Mouse (Mus musculus) hindbrain, embryonic 10.5 days (tissue): ENCODE results near the gene Lhpp. TPM values are rescaled to one million over a fixed set of nuclear protein-coding genes. Genes with fewer than 3 reads are reported as not detected.

Source experiments
- DNase-seq: peaks from one replicate; pipeline ENCODE4 v3.0.0-alpha.2; 2017; ENCODE audit warnings: low spot score
- H3K27ac ChIP-seq: fragments of 300-500 bp; sonication (generic); 2 replicates; pipeline ENCODE4 v1.5.1; 2016; ENCODE audit warnings: mild to moderate bottlenecking, moderate library complexity
- H3K27me3 ChIP-seq: fragments of 300-500 bp; sonication (generic); 2 replicates; pipeline ENCODE4 v1.6.1; 2016; ENCODE audit warnings: mild to moderate bottlenecking; ENCODE audit not compliant: poor library complexity, insufficient read depth, severe bottlenecking
- H3K36me3 ChIP-seq: fragments of 300-500 bp; sonication (generic); 2 replicates; pipeline ENCODE4 v1.6.1; 2016; ENCODE audit warnings: mild to moderate bottlenecking, moderate library complexity
- H3K4me1 ChIP-seq: fragments of 300-500 bp; sonication (generic); replicated peaks from 2 replicates; pipeline ENCODE4 v1.6.1; 2016; ENCODE audit warnings: mild to moderate bottlenecking
- H3K4me3 ChIP-seq: fragments of 300-500 bp; sonication (generic); 2 replicates; pipeline ENCODE4 v1.5.1; 2016; ENCODE audit warnings: mild to moderate bottlenecking, moderate library complexity
- H3K9me3 ChIP-seq: fragments of 300-500 bp; sonication (generic); 2 replicates; pipeline ENCODE4 v1.6.1; 2016; ENCODE audit warnings: mild to moderate bottlenecking, moderate library complexity
- WGBS: fragments of 180-500 bp; shearing (Covaris S2); methylation state at CpG from one replicate; pipeline ENCODE4 v1.1.7; 2016; 5-methylcytosine and 5-hydroxymethylcytosine counted together
- polyA plus RNA-seq: library from polyadenylated mRNA; unstranded; fragments of >200 nt; fragmentation: Nextera tagmentation; extraction: Ambion mirVana; gene quantifications from 2 replicates; pipeline ENCODE4 v1.2.1, GENCODE M21; 2016

Lhpp gene
- polyA plus RNA-seq = 18.0 and 18.9 TPM in 2 replicates

DNA sequence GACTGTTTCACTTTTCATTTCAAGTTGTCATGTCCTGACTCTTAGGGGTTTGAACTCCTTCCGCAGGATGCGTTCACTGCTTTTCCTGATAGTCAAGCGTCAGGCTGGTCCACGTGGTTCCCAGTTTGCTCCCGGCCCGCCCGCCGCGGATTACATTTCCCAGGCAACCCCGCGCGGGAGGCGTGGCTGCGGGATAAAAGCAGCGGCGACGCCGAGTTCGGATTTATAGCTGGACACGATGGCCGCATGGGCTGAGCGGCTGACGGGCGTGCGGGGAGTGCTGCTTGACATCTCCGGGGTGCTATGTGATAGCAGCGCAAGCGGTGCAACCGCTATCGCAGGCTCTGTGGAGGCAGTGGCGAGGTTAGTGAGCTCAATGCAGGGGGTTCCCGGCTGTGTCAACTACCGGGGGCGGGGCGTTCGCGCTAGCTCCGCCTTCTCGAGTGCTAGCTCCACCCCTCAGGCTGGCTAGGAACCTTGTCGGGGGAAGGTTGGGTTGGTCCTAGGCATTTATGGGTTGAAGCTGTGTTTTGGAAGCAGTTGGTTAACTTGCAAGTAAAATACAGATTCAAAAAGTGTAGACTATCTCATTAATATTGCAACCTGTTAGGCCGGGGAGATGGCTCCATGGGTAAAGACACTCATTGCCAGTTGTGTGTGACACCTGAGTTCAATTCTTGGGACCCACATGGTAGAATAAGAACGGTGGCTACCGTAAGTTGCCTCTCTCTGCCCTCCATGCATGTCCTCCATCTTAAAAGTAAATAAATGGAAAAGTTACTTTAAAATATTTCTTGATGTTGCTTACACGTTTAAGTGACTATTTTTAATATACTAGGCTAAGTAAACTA is at the start of gene Lhpp:
TSS of gene Lhpp (plus strand) at position 171 of the 851 bp plus-strand sequence.
- Histone ChIP-seq H3K27ac (peak within 1 kb of the TSS; percentile 88), H3K27me3 (peaks cover 40% of the 10 kb centered on the region), H3K9me3 (no peaks in the 10 kb centered on the region), H3K4me1 (peaks cover 26% of the 10 kb centered on the region), H3K4me3 (peak within 1 kb of the TSS; percentile 69), H3K36me3 (no peaks in the 10 kb centered on the region)
- WGBS = 8% methylated on average over 44 of the region's 44 CpGs
- DNase-seq = peak; percentile 88

DNA sequence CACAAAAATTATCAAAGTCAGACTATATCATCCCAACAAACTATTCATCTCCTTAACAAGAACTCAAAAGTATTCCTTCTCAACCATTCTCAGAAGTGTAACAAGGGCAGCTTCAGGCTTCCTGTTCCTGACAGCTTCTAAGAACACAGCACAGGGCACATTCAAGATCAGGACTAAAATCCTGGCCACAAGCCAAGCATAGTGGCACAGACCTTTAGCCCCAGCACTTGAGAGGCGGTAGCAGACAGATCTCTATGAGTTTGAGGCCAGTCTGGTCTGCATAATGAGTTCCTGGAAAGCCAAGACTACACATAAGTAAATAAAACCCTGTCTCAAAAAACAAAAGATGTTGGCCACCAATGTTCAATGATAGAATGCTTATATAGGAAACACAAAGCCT is 44.6 kb upstream of the Lhpp start:
- Histone ChIP-seq H3K4me1 (no peaks in the 10 kb centered on the region), H3K9me3 (no peaks in the 10 kb centered on the region), H3K27me3 (no peaks in the 10 kb centered on the region), H3K36me3 (peaks cover 88% of the 10 kb centered on the region), H3K4me3 (no peak overlapping the region), H3K27ac (no peak overlapping the region)
- 73% methylated on average over 1 of the region's 1 CpGs for WGBS
- no peak for DNase-seq

DNA sequence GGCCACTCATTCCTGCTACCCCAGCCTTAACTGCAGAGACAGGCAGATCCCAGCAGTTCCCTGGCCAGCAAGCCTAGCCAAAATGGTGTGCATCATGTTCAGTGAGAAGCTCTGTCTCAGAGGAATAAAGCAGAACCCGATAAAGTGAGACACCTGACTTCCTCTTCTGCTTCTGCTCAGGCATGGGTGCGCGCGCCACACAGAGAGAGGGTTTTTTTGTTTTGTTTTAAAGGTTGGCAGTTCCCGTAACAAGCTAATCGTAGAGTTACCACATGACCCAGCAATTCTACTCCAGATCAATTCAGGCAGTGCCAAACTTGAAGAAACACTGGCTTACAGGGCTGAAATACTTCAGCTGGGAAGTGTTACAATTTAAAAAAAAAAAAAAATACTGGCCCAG is 41.6 kb upstream of the Lhpp start:
- no peaks in the 10 kb centered on the region for H3K9me3 ChIP-seq
- WGBS = 93% methylated on average over 6 of the region's 6 CpGs
- H3K27me3 ChIP-seq = no peaks in the 10 kb centered on the region
- H3K4me3 ChIP-seq = no peak overlapping the region
- DNase-seq = no peak
- H3K4me1 ChIP-seq = peaks cover 25% of the 10 kb centered on the region
- H3K27ac ChIP-seq = no peak overlapping the region
- peaks cover 58% of the 10 kb centered on the region for H3K36me3 ChIP-seq

DNA sequence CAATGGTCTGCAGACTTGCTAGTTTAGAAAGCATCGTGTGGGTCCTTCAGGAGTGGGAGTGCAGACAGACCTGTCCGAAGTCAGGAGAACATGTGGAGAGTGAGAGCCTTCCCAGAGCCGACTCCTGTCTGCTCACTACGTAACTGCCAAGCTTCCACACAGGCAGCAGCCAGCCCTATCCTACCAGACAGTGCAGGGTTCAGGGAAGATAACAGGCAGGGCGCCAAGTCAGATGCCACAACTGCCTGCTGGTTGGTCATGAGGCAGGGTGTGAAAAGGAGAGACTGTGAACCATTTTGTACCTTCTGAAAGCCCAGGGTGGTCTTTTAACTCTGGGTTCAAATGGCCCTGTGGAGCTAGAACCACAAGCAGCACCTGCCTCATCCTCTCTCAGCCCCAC is 40.4 kb upstream of the Lhpp start:
- Histone ChIP-seq H3K4me1 (peaks cover 33% of the 10 kb centered on the region), H3K9me3 (no peaks in the 10 kb centered on the region), H3K36me3 (peaks cover 46% of the 10 kb centered on the region), H3K4me3 (no peak overlapping the region), H3K27ac (no peak overlapping the region), H3K27me3 (no peaks in the 10 kb centered on the region)
- DNase-seq = no peak
- WGBS = 91% methylated on average over 5 of the region's 5 CpGs

DNA sequence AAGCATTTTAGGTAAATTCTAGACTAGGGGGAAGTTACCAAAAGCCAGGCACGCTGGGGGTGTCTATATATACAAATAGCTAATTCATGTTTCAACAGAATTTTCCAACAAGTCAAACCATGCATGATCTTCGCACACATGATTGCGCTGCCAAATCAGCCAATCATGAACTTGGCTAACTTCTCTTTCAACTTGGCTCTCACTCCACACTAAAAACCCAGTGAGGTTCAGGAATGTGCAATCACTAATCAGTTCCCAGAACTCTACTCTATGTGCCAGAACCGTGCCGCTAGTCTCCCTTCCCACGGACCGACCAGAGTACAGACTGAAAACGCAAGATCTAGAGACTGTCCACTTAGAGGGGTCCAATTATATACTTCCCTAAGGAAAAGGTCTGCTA is 39.0 kb upstream of the Lhpp start:
- H3K27me3 ChIP-seq = no peaks in the 10 kb centered on the region
- WGBS = 88% methylated on average over 8 of the region's 8 CpGs

DNA sequence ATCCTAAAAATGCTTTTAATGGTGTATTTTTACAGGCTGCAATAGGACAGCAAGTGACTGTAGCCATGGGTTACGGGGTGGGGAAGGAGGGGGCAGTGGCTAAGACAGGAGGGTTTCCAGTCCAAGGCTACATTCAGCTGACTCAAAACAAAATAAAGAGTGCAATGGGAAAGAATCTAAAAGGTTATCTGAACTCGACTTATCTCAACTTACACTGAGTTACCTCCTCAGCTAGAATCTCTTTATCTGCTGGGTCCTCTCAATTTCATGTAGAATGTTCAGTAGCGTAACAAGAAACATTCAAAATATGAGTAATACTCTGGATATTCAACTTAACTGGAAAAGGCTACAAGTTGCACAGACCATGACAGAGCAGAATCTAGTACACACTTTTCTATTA is 37.7 kb upstream of the Lhpp start:
- H3K4me3 ChIP-seq = no peak overlapping the region; the same call in 1 of the 2 replicates
- peaks cover 25% of the 10 kb centered on the region for H3K36me3 ChIP-seq
- no peaks in the 10 kb centered on the region for H3K9me3 ChIP-seq
- DNase-seq = no peak
- H3K27me3 ChIP-seq = peaks cover 11% of the 10 kb centered on the region
- 76% methylated on average over 3 of the region's 3 CpGs for WGBS
- H3K27ac ChIP-seq = peak overlapping the region; percentile 45; the same call in 1 of the 2 replicates
- H3K4me1 ChIP-seq = peaks cover 48% of the 10 kb centered on the region

More for the DNA sequence above, 39.0 kb upstream of the Lhpp start:
- peaks cover 38% of the 10 kb centered on the region for H3K36me3 ChIP-seq
- H3K27ac ChIP-seq = no peak overlapping the region
- no peak for DNase-seq
- H3K4me3 ChIP-seq = no peak overlapping the region
- peaks cover 46% of the 10 kb centered on the region for H3K4me1 ChIP-seq
- no peaks in the 10 kb centered on the region for H3K9me3 ChIP-seq

DNA sequence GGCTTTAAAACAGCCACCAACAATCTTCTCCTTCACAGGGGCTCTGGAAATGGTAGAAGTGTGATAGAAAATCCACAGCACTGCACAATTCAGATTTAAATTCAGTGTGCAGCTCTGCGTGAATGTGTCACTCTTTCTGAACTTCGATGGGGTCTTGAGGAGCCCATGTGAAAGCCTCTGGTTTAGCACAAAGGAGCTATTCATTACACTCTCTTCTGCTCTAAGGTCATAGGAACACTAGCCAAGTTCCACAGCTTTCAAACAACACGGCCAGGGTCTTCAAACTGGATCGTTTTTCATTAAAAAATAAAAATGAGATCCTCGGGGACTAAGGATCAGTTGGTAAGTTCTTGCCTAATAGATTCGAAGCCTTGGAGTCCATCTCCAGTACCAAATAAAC is 37.2 kb upstream of the Lhpp start:
- 48% methylated on average over 6 of the region's 6 CpGs for WGBS
- Histone ChIP-seq H3K9me3 (no peaks in the 10 kb centered on the region), H3K27ac (peak overlapping the region; percentile 45; the same call in 1 of the 2 replicates), H3K4me3 (no peak overlapping the region; the same call in 1 of the 2 replicates), H3K27me3 (peaks cover 16% of the 10 kb centered on the region), H3K36me3 (peaks cover 21% of the 10 kb centered on the region), H3K4me1 (peaks cover 48% of the 10 kb centered on the region)
- DNase-seq = no peak

DNA sequence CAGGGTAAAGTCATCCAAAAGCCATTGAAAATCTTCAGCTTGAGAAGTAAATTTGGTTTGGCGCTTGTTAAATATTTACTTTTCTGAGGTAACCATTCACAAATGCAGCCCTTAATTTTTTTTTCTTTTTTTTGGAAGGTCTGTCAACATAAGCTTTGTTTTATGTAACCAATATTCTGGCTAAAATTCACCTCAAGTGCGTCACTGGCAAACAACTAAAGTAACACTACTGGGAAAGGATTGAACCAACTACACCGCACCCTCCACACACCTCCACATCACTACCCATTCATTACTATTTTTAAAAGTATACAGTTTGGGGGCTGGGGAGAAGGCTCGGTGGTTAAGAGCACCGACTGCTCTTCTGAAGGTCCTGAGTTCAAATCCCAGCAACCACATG is 35.8 kb upstream of the Lhpp start:
- Histone ChIP-seq H3K27me3 (peaks cover 29% of the 10 kb centered on the region), H3K36me3 (peaks cover 6% of the 10 kb centered on the region), H3K4me3 (no peak overlapping the region), H3K27ac (no peak overlapping the region), H3K4me1 (peaks cover 48% of the 10 kb centered on the region), H3K9me3 (no peaks in the 10 kb centered on the region)
- WGBS = 93% methylated on average over 5 of the region's 5 CpGs
- DNase-seq = no peak

DNA sequence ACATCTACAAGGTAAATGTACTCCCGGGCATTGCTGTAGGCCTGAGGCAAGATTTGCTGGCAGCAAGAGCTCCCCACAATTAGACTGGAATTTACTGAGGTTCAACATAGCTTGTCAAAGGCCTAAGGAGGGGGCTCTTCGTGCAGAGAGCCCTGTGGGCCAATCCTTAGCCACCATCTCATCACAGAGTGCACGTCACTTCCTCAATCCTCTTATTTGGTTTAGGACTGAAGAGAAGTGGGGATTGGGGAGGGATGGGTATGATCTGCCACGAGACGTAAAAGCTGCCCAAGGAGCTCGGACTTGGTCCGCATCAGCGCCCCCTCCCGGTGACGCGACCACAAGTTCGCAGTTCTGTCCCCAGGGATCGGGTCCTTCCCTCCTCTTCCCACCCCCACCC is 34.8 kb upstream of the Lhpp start:
- Histone ChIP-seq H3K9me3 (no peaks in the 10 kb centered on the region), H3K27me3 (peaks cover 36% of the 10 kb centered on the region), H3K36me3 (no peaks in the 10 kb centered on the region), H3K27ac (peak overlapping the region; percentile 96), H3K4me3 (peak overlapping the region; percentile 82), H3K4me1 (peaks cover 48% of the 10 kb centered on the region)
- WGBS = under 1% methylated on average over 13 of the region's 13 CpGs
- peak; percentile 87 for DNase-seq

DNA sequence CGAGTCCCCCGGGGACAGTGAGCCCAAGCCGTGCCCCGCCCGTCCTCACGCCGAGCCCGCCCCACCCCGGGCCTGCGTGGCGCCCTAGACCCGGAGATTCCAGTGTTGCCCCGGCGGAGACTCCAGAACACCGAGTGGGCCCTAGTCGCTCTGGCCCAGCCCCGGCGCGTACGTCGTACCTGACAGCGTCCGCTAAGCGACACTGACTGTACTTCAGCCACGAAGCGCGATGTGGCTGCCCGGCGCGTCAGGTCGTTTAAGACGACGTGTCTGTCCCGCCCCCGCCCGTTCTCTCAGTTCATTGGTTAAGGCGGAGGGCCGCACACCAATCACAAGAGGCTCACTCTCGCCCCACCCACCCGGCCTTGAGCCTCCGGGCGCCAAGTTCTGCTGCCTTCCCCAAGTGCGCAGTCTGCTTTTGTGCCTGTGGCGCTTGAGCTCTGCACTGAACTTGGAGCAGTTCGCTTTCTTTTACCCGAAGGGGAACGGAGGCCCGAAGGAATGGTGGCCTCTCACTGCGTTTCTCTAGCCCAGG is 34.3 kb upstream of the Lhpp start, which contains the start of gene Oat:
TSS of gene Oat (minus strand) at position 283 of the 535 bp plus-strand sequence.
- peak; percentile 96 for DNase-seq
- Histone ChIP-seq H3K4me1 (peaks cover 48% of the 10 kb centered on the region), H3K9me3 (no peaks in the 10 kb centered on the region), H3K27ac (peak within 1 kb of the TSS; percentile 96), H3K27me3 (peaks cover 36% of the 10 kb centered on the region), H3K36me3 (no peaks in the 10 kb centered on the region), H3K4me3 (peak within 1 kb of the TSS; percentile 82)
- under 1% methylated on average over 49 of the region's 49 CpGs for WGBS

DNA sequence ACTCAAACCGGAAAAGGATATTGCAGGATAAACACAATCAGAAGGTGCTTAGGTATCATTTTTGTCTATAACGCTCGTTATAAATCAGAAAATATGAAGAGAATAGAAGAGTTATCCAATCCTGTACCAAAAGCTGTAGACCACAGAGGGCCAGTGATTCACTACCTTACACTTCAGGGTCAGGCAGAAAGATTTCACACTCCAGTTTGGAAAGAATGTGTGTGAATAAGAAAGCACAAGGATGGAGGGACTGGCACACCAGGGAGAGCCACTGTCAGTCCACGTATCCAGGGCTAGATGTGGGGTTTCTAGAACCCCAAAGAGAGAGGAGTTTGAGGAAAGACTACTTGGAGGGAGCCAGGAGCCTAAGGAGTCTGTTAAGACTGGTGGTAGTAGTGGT is 33.5 kb upstream of the Lhpp start:
- peaks cover 36% of the 10 kb centered on the region for H3K27me3 ChIP-seq
- DNase-seq = no peak
- peak overlapping the region; percentile 82 for H3K4me3 ChIP-seq
- 59% methylated on average over 4 of the region's 4 CpGs for WGBS
- peaks cover 42% of the 10 kb centered on the region for H3K4me1 ChIP-seq
- no peaks in the 10 kb centered on the region for H3K36me3 ChIP-seq
- H3K9me3 ChIP-seq = no peaks in the 10 kb centered on the region
- H3K27ac ChIP-seq = peak overlapping the region; percentile 96; the same call in 1 of the 2 replicates

DNA sequence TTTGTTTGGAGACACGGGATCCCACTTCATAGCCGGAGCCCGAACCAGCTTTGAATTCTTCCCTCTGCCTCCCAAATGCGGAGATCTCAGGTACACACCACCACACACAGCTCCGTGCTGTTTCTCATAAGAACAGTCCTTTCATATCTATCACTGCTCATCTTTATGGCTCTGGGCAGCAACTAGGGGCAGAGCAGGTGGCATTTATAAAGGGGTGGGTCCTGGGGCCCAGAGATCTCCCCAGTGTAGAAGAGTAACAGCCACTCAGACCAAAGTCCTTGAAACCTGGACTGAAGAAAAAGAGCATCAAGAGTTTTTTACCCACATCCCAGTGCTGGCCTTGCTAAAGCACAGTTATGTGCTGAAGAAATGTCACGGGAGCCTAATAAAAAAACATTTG is 29.9 kb upstream of the Lhpp start:
- Histone ChIP-seq H3K4me3 (no peak overlapping the region), H3K27me3 (peaks cover 36% of the 10 kb centered on the region), H3K4me1 (peaks cover 11% of the 10 kb centered on the region), H3K36me3 (no peaks in the 10 kb centered on the region), H3K9me3 (no peaks in the 10 kb centered on the region), H3K27ac (no peak overlapping the region)
- WGBS = 83% methylated on average over 6 of the region's 6 CpGs
- no peak for DNase-seq

DNA sequence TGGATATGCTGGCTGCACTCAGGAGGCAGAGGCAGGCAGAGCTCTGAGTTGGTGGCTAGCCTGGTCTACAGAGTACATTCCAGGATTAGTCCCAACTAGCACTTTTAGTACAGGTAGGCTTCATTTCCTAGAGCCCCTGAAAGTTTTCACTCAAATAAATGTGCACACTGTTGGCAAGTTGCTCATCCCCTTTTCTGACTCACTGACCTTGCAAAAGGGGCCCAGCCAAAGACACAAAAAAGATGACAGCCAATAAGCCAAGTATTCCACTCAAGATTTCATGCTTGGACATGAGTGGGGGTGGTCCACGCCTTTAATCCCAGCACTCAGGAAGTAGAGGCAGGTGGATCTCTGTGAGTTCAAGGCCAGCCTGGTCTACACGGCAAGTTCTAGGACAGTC is 29.0 kb upstream of the Lhpp start:
- no peaks in the 10 kb centered on the region for H3K36me3 ChIP-seq
- 93% methylated on average over 2 of the region's 2 CpGs for WGBS
- H3K27ac ChIP-seq = no peak overlapping the region
- DNase-seq = no peak
- peaks cover 36% of the 10 kb centered on the region for H3K27me3 ChIP-seq
- H3K9me3 ChIP-seq = no peaks in the 10 kb centered on the region
- peaks cover 3% of the 10 kb centered on the region for H3K4me1 ChIP-seq
- H3K4me3 ChIP-seq = no peak overlapping the region
